Mouse (Mus musculus): ENCODE results near the gene Polr3f.

Polr3f gene

DNA sequence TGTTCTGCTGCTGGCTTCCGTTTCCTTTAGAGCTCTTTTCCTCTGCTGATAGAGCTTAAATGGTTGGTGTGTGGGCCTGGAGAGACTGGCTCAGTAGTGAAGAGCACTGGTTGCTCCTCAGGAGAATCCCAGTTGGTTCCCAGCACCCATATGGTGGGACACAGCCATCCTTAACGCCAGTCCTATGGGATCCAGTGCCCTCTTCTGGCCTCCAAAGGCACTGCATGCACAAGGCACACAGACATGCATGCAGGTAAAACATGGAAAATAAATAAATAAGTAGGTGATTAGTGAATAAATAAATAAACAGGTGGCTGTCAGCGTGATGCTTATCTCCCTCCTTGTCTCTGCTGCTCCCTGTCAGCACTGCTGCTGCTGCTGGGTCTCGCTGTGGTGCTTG, 61.2 kb downstream of the Polr3f start:
- no peak for DNase-seq (ENCODE audit: low read depth, low spot score)

All from skeletal muscle tissue, adult 2 months (tissue).